Mouse (Mus musculus) thymus, postnatal 25 days (tissue): ENCODE measurements around the gene Neurl4.

Experiments
- DNase-seq: peaks from one replicate; pipeline ENCODE4 v3.0.0; 2022

Gene Neurl4

DNA sequence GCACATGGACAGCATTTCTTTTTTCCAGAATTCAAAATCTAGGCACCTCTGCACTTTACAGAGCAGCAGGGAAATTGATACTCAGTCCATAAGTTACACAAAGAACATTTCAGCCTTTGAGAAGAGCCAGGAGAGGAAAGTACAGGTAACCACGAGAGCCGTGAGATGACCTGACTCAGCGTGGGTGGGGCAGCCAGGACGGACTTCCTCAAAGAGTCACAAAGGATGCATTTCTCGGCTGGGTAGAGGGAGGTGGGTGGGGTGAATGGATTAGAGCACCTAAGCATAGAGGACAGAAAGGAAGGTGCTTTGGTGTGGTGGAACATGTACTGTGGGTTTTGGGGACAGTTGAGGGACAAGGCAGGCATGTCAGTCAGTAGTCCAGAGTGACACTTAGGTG is 61.0 kb downstream of the Neurl4 start:
- DNase-seq, result no peak
